Mouse (Mus musculus) liver, embryonic 13.5 days (tissue): ENCODE data around the gene Mptx2. TPM values are rescaled to one million over a fixed set of nuclear protein-coding genes. Genes with fewer than 3 reads are reported as not detected.
"Not testable (repeated sequence)": the region's sequence is repeated elsewhere in the genome, so short reads cannot be mapped to it uniquely, and the experiment has no call there.

Experiments
- ATAC-seq: fragments of 200-750 bp; cut with Nextera tagmentation; 2 replicates; pipeline ENCODE4 v1.8.0; 2017; ENCODE audit warnings: low read depth, mild to moderate bottlenecking, moderate number of reproducible peaks, moderate library complexity
- DNase-seq: peaks from one replicate; pipeline ENCODE4 v3.0.0; 2022
- H3K27ac ChIP-seq: fragments of 300-500 bp; sonication (generic); 2 replicates; pipeline ENCODE4 v1.5.1; 2015; ENCODE audit warnings: moderate library complexity, mild to moderate bottlenecking, inconsistent platforms
- H3K27me3 ChIP-seq: fragments of 300-500 bp; sonication (generic); 2 replicates; pipeline ENCODE4 v1.6.1; 2015; ENCODE audit warnings: mild to moderate bottlenecking, inconsistent platforms
- H3K36me3 ChIP-seq: fragments of 300-500 bp; sonication (generic); 2 replicates; pipeline ENCODE4 v1.6.1; 2015; ENCODE audit warnings: mild to moderate bottlenecking, inconsistent platforms
- H3K4me1 ChIP-seq: fragments of 300-500 bp; sonication (generic); replicated peaks from 2 replicates; pipeline ENCODE4 v1.6.1; 2015; ENCODE audit warnings: inconsistent platforms
- H3K4me2 ChIP-seq: fragments of 300-500 bp; sonication (generic); 2 replicates; pipeline ENCODE4 v1.6.1; 2015; ENCODE audit warnings: inconsistent platforms, mild to moderate bottlenecking, moderate library complexity
- H3K4me3 ChIP-seq: fragments of 300-500 bp; sonication (generic); replicated peaks from 2 replicates; pipeline ENCODE4 v1.5.1; 2015; ENCODE audit warnings: mild to moderate bottlenecking, inconsistent platforms
- H3K9ac ChIP-seq: fragments of 300-500 bp; sonication (generic); 2 replicates; pipeline ENCODE4 v1.6.1; 2015; ENCODE audit warnings: mild to moderate bottlenecking, inconsistent platforms
- H3K9me3 ChIP-seq: fragments of 300-500 bp; sonication (generic); replicated peaks from 2 replicates; pipeline ENCODE4 v1.6.1; 2016; ENCODE audit warnings: inconsistent platforms
- WGBS: fragments of 180-500 bp; shearing (Covaris S2); methylation state at CpG from one replicate; pipeline ENCODE4 v1.1.7; 2015; ENCODE audit not compliant: insufficient replicate concordance; 5-methylcytosine and 5-hydroxymethylcytosine counted together
- polyA plus RNA-seq: library from polyadenylated mRNA; unstranded; fragments of >200 nt; fragmentation: Nextera tagmentation; extraction: Ambion mirVana; gene quantifications from 2 replicates; pipeline ENCODE4 v1.2.1, GENCODE M21; 2015

Mptx2 gene
- polyA plus RNA-seq, 1 experiment from 2014 or later: not detected

- Histone ChIP-seq H3K9ac (no peak within 1 kb of the TSS), H3K27me3 (no peaks in the 10 kb centered on the region), H3K4me2 (no peak within 1 kb of the TSS), H3K4me1 (no peaks in the 10 kb centered on the region), H3K9me3 (no peaks in the 10 kb centered on the region), H3K4me3 (no peak within 1 kb of the TSS), H3K36me3 (no peaks in the 10 kb centered on the region), H3K27ac (no peak within 1 kb of the TSS)
- no peak for ATAC-seq
- DNase-seq: no peak
These were observed 11.9 kb downstream of the Mptx2 start, which contains the start of gene Olfr418 for GRCm38 (mm10) chr1:173265701-173266100. Gene Olfr418, plus strand, starts transcription at chr1:173266001.

GRCm38 (mm10) chr1:173249888-173250287 lies 27.7 kb downstream of the Mptx2 start:
- no peak for ATAC-seq

GRCm38 (mm10) chr1:173237004-173237403 lies 40.6 kb downstream of the Mptx2 start:
- not testable (repeated sequence) for ATAC-seq, H3K9me3 ChIP-seq, H3K4me3 ChIP-seq, H3K4me1 ChIP-seq, H3K9ac ChIP-seq, DNase-seq, H3K27me3 ChIP-seq, H3K27ac ChIP-seq, H3K36me3 ChIP-seq, H3K4me2 ChIP-seq
- 48% methylated on average over 1 of the region's 1 CpGs for WGBS

More at GRCm38 (mm10) chr1:173249888-173250287, 27.7 kb downstream of the Mptx2 start:
- H3K36me3 ChIP-seq: no peaks in the 10 kb centered on the region
- no peak overlapping the region for H3K4me2 ChIP-seq
- H3K4me1 ChIP-seq: no peaks in the 10 kb centered on the region
- DNase-seq: no peak
- WGBS: 61% methylated on average over 3 of the region's 3 CpGs
- no peak overlapping the region for H3K9ac ChIP-seq
- no peaks in the 10 kb centered on the region for H3K9me3 ChIP-seq
- H3K4me3 ChIP-seq: no peak overlapping the region
- H3K27ac ChIP-seq: no peak overlapping the region
- no peaks in the 10 kb centered on the region for H3K27me3 ChIP-seq

- H3K27me3 ChIP-seq: no peaks in the 10 kb centered on the region
- 16% methylated on average over 2 of the region's 2 CpGs for WGBS
- no peak within 1 kb of the TSS for H3K9ac ChIP-seq
- no peak for ATAC-seq
- no peaks in the 10 kb centered on the region for H3K4me1 ChIP-seq
- H3K9me3 ChIP-seq: no peaks in the 10 kb centered on the region
- DNase-seq: no peak
- no peak within 1 kb of the TSS for H3K4me2 ChIP-seq
- H3K4me3 ChIP-seq: no peak within 1 kb of the TSS
- no peak within 1 kb of the TSS for H3K27ac ChIP-seq
- H3K36me3 ChIP-seq: no peaks in the 10 kb centered on the region
These were observed 50.5 kb downstream of the Mptx2 start, which contains the start of gene Fcer1a for GRCm38 (mm10) chr1:173227081-173227480. Gene Fcer1a, minus strand, starts transcription at chr1:173227214.

Other genes with a start within 250 kb of the Mptx2 start
- not detected in 2 replicates for gene Olfr1408, start 140.4 kb downstream of the Mptx2 start, polyA plus RNA-seq
- not detected in 2 replicates for gene Olfr1406, start 87.1 kb downstream of the Mptx2 start, polyA plus RNA-seq
- gene Olfr218, start 80.0 kb downstream of the Mptx2 start, polyA plus RNA-seq: not detected in 2 replicates
- not detected in 2 replicates for gene Olfr1404, start 65.4 kb downstream of the Mptx2 start, polyA plus RNA-seq
- 0.13 TPM in 1 of 2 replicates, not detected in the other for gene Fcer1a, start 50.6 kb downstream of the Mptx2 start, polyA plus RNA-seq
- not detected in 2 replicates for gene Olfr418, start 11.8 kb downstream of the Mptx2 start, polyA plus RNA-seq
- 61.5 and 68.9 TPM in 2 replicates for gene Ackr1, start 56.0 kb upstream of the Mptx2 start, polyA plus RNA-seq
- 4.3 and 5.1 TPM in 2 replicates for gene Aim2, start 73.1 kb upstream of the Mptx2 start, polyA plus RNA-seq
- gene Cadm3, start 89.9 kb upstream of the Mptx2 start, polyA plus RNA-seq: 1.1 and 1.5 TPM in 2 replicates
- gene Ifi206, start 213.3 kb upstream of the Mptx2 start, polyA plus RNA-seq: 0.10 and 0.12 TPM in 2 replicates